Mouse (Mus musculus) T-helper 2 cell (primary cell): ENCODE measurements at regions not wholly inside any gene's neighbourhood (a gene's known extent, or its start where the extent isn't known, plus 50 kb on each side); places are given as distances from the start of the nearest gene placed in this dataset.

ENCODE experiments used
- in situ Hi-C: fragments of 300-600 bp; cut with MboI, MseI; formaldehyde crosslinking; loops from one replicate; pipeline ENCODE4 v1.15.1; 2025; ENCODE audit warnings: high pct_unique_total_duplicates

GRCm38 (mm10) chr13:93992961-93993360 is 64.6 kb upstream of the Lhfpl2 start:
- in situ Hi-C loops = no loop called here

GRCm38 (mm10) chr13:93995423-93995822 is 62.2 kb upstream of the Lhfpl2 start:
- in situ Hi-C loops = no loop called here

- in situ Hi-C loops = no loop called here
Observed at GRCm38 (mm10) chr13:93996535-93997382, 60.8 kb upstream of the Lhfpl2 start.

- in situ Hi-C loops = no loop called here
Observed at GRCm38 (mm10) chr13:93997981-93998380, 59.6 kb upstream of the Lhfpl2 start.

GRCm38 (mm10) chr13:93998406-93998805 is 59.2 kb upstream of the Lhfpl2 start:
- in situ Hi-C loops = no loop called here

- in situ Hi-C loops = loop anchor here (5.0 kb wide), 1 partner anchor 102 kb away; no protein-coding TSS in a partner anchor
Observed at GRCm38 (mm10) chr13:94003816-94004215, 53.8 kb upstream of the Lhfpl2 start.

GRCm38 (mm10) chr13:94004417-94004816 is 53.2 kb upstream of the Lhfpl2 start:
- in situ Hi-C loops = loop anchor here (5.0 kb wide), 1 partner anchor 102 kb away; no protein-coding TSS in a partner anchor

GRCm38 (mm10) chr13:94005880-94006279 is 51.7 kb upstream of the Lhfpl2 start:
- in situ Hi-C loops = no loop called here
